Mouse (Mus musculus) hindbrain, embryonic 15.5 days (tissue): ENCODE measurements around the gene Ccl6. TPM values are rescaled to one million over a fixed set of nuclear protein-coding genes. Genes with fewer than 3 reads are reported as not detected.

ENCODE experiments used
- ATAC-seq: fragments of 200-750 bp; cut with Nextera tagmentation; 2 replicates; pipeline ENCODE4 v1.8.0; 2017; ENCODE audit warnings: low read depth, moderate number of reproducible peaks, moderate TSS enrichment; ENCODE audit not compliant: low FRiP score
- H3K27ac ChIP-seq: fragments of 300-500 bp; sonication (generic); replicated peaks from 2 replicates; pipeline ENCODE4 v1.5.1; 2015; ENCODE audit warnings: mild to moderate bottlenecking, inconsistent platforms
- H3K27me3 ChIP-seq: fragments of 300-500 bp; sonication (generic); 2 replicates; pipeline ENCODE4 v1.6.1; 2015; ENCODE audit warnings: control low read depth, inconsistent platforms
- H3K36me3 ChIP-seq: fragments of 300-500 bp; sonication (generic); 2 replicates; pipeline ENCODE4 v1.6.1; 2015; ENCODE audit warnings: control low read depth, inconsistent platforms
- H3K4me1 ChIP-seq: fragments of 300-500 bp; sonication (generic); replicated peaks from 2 replicates; pipeline ENCODE4 v1.6.1; 2015; ENCODE audit warnings: control low read depth, inconsistent platforms
- H3K4me2 ChIP-seq: fragments of 300-500 bp; sonication (generic); 2 replicates; pipeline ENCODE4 v1.6.1; 2015; ENCODE audit warnings: moderate library complexity, mild to moderate bottlenecking, inconsistent platforms
- H3K4me3 ChIP-seq: fragments of 300-500 bp; sonication (generic); 2 replicates; pipeline ENCODE4 v1.5.1; 2015; ENCODE audit warnings: mild to moderate bottlenecking, inconsistent platforms
- H3K9ac ChIP-seq: fragments of 300-500 bp; sonication (generic); 2 replicates; pipeline ENCODE4 v1.6.1; 2015; ENCODE audit warnings: inconsistent platforms
- H3K9me3 ChIP-seq: fragments of 300-500 bp; sonication (generic); 2 replicates; pipeline ENCODE4 v1.6.1; 2016; ENCODE audit warnings: control low read depth, inconsistent platforms
- WGBS: fragments of 180-500 bp; shearing (Covaris S2); methylation state at CpG from one replicate; pipeline ENCODE4 v1.1.7; 2015; 5-methylcytosine and 5-hydroxymethylcytosine counted together
- polyA plus RNA-seq: library from polyadenylated mRNA; unstranded; fragments of >200 nt; fragmentation: Nextera tagmentation; extraction: Ambion mirVana; gene quantifications from 2 replicates; pipeline ENCODE4 v1.2.1, GENCODE M21; 2015

The Ccl6 gene
- polyA plus RNA-seq, 1 experiment from 2014 or later, result 2.7 TPM

- 87% methylated on average over 7 of the region's 7 CpGs for WGBS
- Histone ChIP-seq H3K27ac (no peak overlapping the region), H3K4me1 (no peaks in the 10 kb centered on the region), H3K27me3 (no peaks in the 10 kb centered on the region), H3K4me3 (no peak overlapping the region), H3K9me3 (no peaks in the 10 kb centered on the region), H3K36me3 (no peaks in the 10 kb centered on the region), H3K9ac (no peak overlapping the region), H3K4me2 (no peak overlapping the region)
- ATAC-seq, result no peak
These were observed 3.0 kb upstream of the Ccl6 start for GRCm38 (mm10) chr11:83595669-83596455.

GRCm38 (mm10) chr11:83593453-83593852 lies 566 bp upstream of the Ccl6 start:
- no peak for ATAC-seq
- Histone ChIP-seq H3K36me3 (no peaks in the 10 kb centered on the region), H3K9me3 (no peaks in the 10 kb centered on the region), H3K4me2 (no peak overlapping the region), H3K4me1 (no peaks in the 10 kb centered on the region), H3K27ac (no peak overlapping the region), H3K9ac (no peak overlapping the region), H3K27me3 (no peaks in the 10 kb centered on the region), H3K4me3 (no peak overlapping the region)
- WGBS, result 91% methylated on average over 5 of the region's 5 CpGs

GRCm38 (mm10) chr11:83584232-83584631 lies 8.7 kb downstream of the Ccl6 start:
- WGBS, result 88% methylated on average over 2 of the region's 2 CpGs
- Histone ChIP-seq H3K4me3 (no peak overlapping the region), H3K27me3 (no peaks in the 10 kb centered on the region), H3K36me3 (no peaks in the 10 kb centered on the region), H3K9ac (no peak overlapping the region), H3K27ac (no peak overlapping the region), H3K4me1 (no peaks in the 10 kb centered on the region), H3K4me2 (no peak overlapping the region), H3K9me3 (no peaks in the 10 kb centered on the region)
- ATAC-seq, result no peak

- Histone ChIP-seq H3K9ac (no peak overlapping the region), H3K4me2 (no peak overlapping the region), H3K27me3 (no peaks in the 10 kb centered on the region), H3K36me3 (no peaks in the 10 kb centered on the region), H3K4me1 (no peaks in the 10 kb centered on the region), H3K4me3 (no peak overlapping the region), H3K9me3 (no peaks in the 10 kb centered on the region), H3K27ac (no peak overlapping the region)
- ATAC-seq, result no peak
These were observed 9.5 kb downstream of the Ccl6 start for GRCm38 (mm10) chr11:83583450-83583754.

- Histone ChIP-seq H3K36me3 (no peaks in the 10 kb centered on the region), H3K4me3 (no peak overlapping the region), H3K27me3 (no peaks in the 10 kb centered on the region), H3K4me1 (no peaks in the 10 kb centered on the region), H3K27ac (no peak overlapping the region), H3K4me2 (no peak overlapping the region), H3K9ac (no peak overlapping the region), H3K9me3 (no peaks in the 10 kb centered on the region)
- WGBS, result 70% methylated on average over 4 of the region's 4 CpGs
- ATAC-seq, result no peak
These were observed 10.0 kb downstream of the Ccl6 start for GRCm38 (mm10) chr11:83582626-83583449.

- H3K36me3 ChIP-seq, result no peaks in the 10 kb centered on the region
- no peak overlapping the region for H3K9ac ChIP-seq
- no peaks in the 10 kb centered on the region for H3K4me1 ChIP-seq
- WGBS, result 85% methylated on average over 4 of the region's 4 CpGs
- no peak for ATAC-seq
- no peak overlapping the region for H3K27ac ChIP-seq
- H3K9me3 ChIP-seq, result no peaks in the 10 kb centered on the region
- H3K27me3 ChIP-seq, result no peaks in the 10 kb centered on the region
- no peak overlapping the region for H3K4me3 ChIP-seq
- no peak overlapping the region for H3K4me2 ChIP-seq
These were observed 11.0 kb downstream of the Ccl6 start for GRCm38 (mm10) chr11:83581626-83582610.

GRCm38 (mm10) chr11:83580699-83581232 lies 12.1 kb downstream of the Ccl6 start:
- H3K36me3 ChIP-seq, result no peaks in the 10 kb centered on the region
- no peaks in the 10 kb centered on the region for H3K9me3 ChIP-seq
- H3K4me2 ChIP-seq, result no peak overlapping the region
- H3K4me3 ChIP-seq, result no peak overlapping the region
- no peak overlapping the region for H3K9ac ChIP-seq
- no peaks in the 10 kb centered on the region for H3K27me3 ChIP-seq
- no peaks in the 10 kb centered on the region for H3K4me1 ChIP-seq
- ATAC-seq, result no peak
- WGBS, result 56% methylated on average over 1 of the region's 1 CpGs
- H3K27ac ChIP-seq, result no peak overlapping the region

GRCm38 (mm10) chr11:83578999-83579398 lies 13.9 kb downstream of the Ccl6 start:
- Histone ChIP-seq H3K4me1 (no peaks in the 10 kb centered on the region), H3K36me3 (no peaks in the 10 kb centered on the region), H3K9ac (no peak overlapping the region), H3K4me2 (no peak overlapping the region), H3K27ac (no peak overlapping the region), H3K27me3 (no peaks in the 10 kb centered on the region), H3K4me3 (no peak overlapping the region), H3K9me3 (no peaks in the 10 kb centered on the region)
- ATAC-seq, result no peak
- 77% methylated on average over 3 of the region's 3 CpGs for WGBS

GRCm38 (mm10) chr11:83578186-83578760 lies 14.6 kb downstream of the Ccl6 start, which contains the start of gene Ccl9:
Gene Ccl9, minus strand, starts transcription at chr11:83578636.
- H3K27me3 ChIP-seq, result no peaks in the 10 kb centered on the region
- H3K9me3 ChIP-seq, result no peaks in the 10 kb centered on the region
- H3K4me1 ChIP-seq, result no peaks in the 10 kb centered on the region
- no peak within 1 kb of the TSS for H3K4me3 ChIP-seq
- H3K4me2 ChIP-seq, result no peak within 1 kb of the TSS
- ATAC-seq, result no peak
- no peak within 1 kb of the TSS for H3K9ac ChIP-seq
- WGBS, result 72% methylated on average over 2 of the region's 2 CpGs
- no peak within 1 kb of the TSS for H3K27ac ChIP-seq
- H3K36me3 ChIP-seq, result no peaks in the 10 kb centered on the region

- 92% methylated on average over 4 of the region's 4 CpGs for WGBS
- Histone ChIP-seq H3K27ac (no peak overlapping the region), H3K4me3 (no peak overlapping the region), H3K27me3 (no peaks in the 10 kb centered on the region), H3K4me2 (no peak overlapping the region), H3K9me3 (no peaks in the 10 kb centered on the region), H3K9ac (no peak overlapping the region), H3K4me1 (no peaks in the 10 kb centered on the region), H3K36me3 (no peaks in the 10 kb centered on the region)
- ATAC-seq, result no peak
These were observed 15.8 kb downstream of the Ccl6 start for GRCm38 (mm10) chr11:83576927-83577555.

- WGBS, result 73% methylated on average over 9 of the region's 9 CpGs
These were observed 20.1 kb downstream of the Ccl6 start for GRCm38 (mm10) chr11:83572834-83573233.

More at GRCm38 (mm10) chr11:83572834-83573233, 20.1 kb downstream of the Ccl6 start:
- no peak overlapping the region for H3K27ac ChIP-seq
- no peaks in the 10 kb centered on the region for H3K36me3 ChIP-seq
- no peaks in the 10 kb centered on the region for H3K9me3 ChIP-seq
- H3K27me3 ChIP-seq, result no peaks in the 10 kb centered on the region
- no peak overlapping the region for H3K4me2 ChIP-seq
- H3K4me3 ChIP-seq, result no peak overlapping the region
- no peak for ATAC-seq
- H3K4me1 ChIP-seq, result no peaks in the 10 kb centered on the region
- no peak overlapping the region for H3K9ac ChIP-seq
